Mouse (Mus musculus) small intestine, adult 2 months (tissue): ENCODE results near the gene Fbln2.

ENCODE experiments used
- CTCF ChIP-seq: fragments of 200-500 bp; IDR thresholded peaks from 2 replicates; pipeline ENCODE4 v1.5.1; 2012; ENCODE audit warnings: low read depth, mild to moderate bottlenecking, control low read depth, inconsistent platforms, low read length, moderate library complexity, mixed read lengths; ENCODE audit not compliant: insufficient replicate concordance, insufficient read length; ENCODE audit errors: extremely low read depth
- POLR2A ChIP-seq: fragments of 200-500 bp; IDR thresholded peaks from 2 replicates; pipeline ENCODE4 v1.6.1; 2012; ENCODE audit warnings: low read depth, mild to moderate bottlenecking, control low read depth, inconsistent platforms, low read length, moderate library complexity

GRCm38 (mm10) chr6:91301839-91302238 is 89.6 kb downstream of the Fbln2 start:
- no peak for TF ChIP-seq POLR2A
- TF ChIP-seq CTCF: no peak
